Mouse (Mus musculus) skeletal muscle tissue, adult 2 months (tissue): ENCODE measurements around the gene Pvr.

ENCODE experiments used
- DNase-seq: peaks from one replicate; pipeline ENCODE4 v3.0.0-alpha.2; 2012; ENCODE audit warnings: low read depth, low spot score

Gene Pvr

DNA sequence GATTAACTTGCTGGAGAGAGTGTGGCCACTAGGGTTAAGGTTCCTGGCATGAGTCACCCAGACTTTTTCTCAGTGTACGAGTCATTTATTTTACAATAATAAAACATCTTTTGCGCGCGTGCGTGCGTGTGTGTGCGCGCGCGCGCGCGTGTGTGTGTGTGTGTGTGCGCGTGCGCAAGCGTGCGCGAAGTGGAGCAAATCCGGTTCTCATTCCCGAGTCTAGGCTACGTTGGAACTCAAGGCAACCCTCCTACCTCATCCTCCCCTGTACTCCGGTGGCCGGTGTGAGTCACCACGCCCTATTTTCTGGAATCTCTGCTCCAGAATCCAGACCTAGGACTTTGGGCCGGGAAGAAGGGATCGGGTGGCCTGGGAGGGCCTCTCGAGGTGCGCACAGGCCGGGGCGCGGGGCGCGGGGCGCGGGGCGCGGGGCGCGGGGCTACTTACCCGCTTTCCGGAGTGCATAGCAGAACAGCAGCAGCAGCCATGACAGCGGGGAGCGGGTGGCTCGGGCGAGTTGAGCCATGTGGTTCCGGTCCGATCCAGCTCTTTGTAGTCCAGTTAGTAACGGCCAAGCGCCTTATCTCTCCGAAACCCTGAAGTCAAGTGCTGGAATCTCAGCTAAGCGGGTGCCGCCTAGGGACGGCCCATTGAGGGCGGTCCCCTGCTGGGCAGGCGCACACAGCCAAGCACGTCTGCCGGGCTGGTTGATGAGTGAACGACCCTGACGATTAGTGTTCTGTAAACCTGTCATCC, at the start of gene Pvr:
Pvr (minus strand) TSS at position 655 of the 756 bp plus-strand sequence.
- peak; percentile 61 for DNase-seq

GRCm38 (mm10) chr7:19970196-19970595, 49.2 kb upstream of the Pvr start:
- DNase-seq, result no peak

DNA sequence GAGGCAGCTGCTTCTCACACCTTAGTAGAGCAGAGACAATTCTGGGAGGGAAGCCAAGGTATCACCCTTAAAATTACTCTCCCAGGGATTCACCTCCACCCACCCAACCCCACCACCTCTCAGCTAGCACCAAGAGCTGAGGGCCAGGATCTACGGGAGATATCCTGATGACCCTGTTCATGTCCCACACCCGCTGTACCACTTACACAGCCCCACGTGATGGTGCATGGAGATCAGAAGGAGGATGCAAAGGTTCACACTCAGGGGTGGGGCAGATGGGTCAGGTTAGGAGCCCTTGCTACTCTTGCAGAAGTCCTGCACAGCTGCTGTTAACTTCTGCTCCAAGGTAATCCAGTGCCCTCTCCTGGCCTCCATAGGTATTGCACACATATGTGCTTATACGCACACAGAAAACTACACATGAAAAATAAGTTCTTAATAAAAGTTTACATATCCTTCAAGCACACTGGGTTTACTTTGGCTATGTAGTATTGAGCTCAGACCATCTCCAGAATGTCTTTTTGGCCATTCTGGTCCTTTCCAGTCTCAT, 48.7 kb upstream of the Pvr start:
- DNase-seq, result no peak

- DNase-seq, result no peak
These were observed 48.1 kb upstream of the Pvr start for GRCm38 (mm10) chr7:19969106-19969505.

DNA sequence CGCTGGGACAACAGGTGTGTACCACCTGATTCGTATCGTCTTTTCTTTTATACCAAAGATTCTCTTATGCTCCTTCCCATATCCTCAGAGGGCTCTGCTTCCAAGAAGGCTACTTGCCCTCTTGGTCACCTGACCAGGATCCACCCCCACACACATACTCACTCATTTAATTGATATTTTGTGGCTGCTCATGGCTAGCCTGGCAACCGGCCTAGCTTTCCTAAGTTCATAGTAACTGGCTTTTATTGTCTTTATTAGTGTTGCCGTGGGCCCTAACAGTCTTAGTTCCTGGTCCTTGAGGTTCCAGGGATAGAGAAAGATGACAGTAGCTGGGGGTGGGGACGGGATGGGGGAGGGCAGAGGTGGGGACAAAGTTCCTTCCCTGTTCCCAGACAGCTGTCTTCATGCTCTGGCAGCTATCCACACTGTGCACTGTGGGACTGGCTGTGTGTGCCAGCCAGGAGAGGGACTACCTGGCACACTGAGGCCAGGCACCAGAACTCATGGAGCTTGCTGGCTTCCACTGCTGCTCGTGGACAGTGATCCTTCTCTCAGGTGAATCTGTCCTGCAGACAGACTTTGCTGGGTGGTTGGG, 44.1 kb upstream of the Pvr start, which contains the start of gene Ceacam20:
Ceacam20 (plus strand) TSS at position 428 of the 595 bp plus-strand sequence.
- no peak for DNase-seq

GRCm38 (mm10) chr7:19962423-19962822, 41.5 kb upstream of the Pvr start:
- no peak for DNase-seq

GRCm38 (mm10) chr7:19956341-19956781, 35.4 kb upstream of the Pvr start:
- DNase-seq, result peak; percentile 77

DNA sequence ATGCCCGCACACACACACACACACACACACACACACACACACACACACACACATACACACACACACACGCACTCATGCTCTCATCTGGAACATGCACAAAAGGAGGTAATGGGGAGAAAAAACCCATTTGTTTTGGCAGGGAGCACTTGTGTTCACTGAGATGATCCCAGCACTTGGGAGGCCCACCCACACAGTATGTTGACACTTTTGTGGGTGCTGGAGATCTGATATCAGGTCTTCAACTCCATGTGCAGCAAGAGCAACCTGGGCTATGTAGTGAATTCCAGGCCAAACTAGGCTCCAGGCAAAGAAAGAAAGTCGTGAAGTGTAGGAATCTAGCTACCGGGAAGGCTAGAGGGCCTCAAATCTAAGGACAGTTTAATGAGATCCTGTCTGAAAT, 34.9 kb upstream of the Pvr start:
- DNase-seq, result no peak

DNA sequence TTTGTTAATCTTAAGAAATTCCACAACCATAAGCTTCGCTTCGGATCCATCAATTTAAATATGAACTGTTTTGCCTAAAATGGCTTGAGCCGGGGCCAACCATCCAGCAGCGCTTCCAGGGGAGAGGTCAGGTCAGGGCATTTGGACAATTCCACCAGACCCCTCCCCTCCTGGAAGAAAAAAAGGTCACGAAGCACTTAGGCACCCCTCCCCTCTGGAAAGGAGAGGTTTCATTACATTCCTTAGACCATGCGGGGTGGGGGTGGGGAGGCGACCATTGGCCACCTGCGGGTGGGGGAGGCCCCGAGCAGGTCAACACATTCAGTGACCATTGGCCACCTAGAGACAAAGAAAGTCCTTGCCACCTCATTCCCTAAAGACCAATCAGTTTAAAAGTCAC, 32.1 kb upstream of the Pvr start:
- no peak for DNase-seq

DNA sequence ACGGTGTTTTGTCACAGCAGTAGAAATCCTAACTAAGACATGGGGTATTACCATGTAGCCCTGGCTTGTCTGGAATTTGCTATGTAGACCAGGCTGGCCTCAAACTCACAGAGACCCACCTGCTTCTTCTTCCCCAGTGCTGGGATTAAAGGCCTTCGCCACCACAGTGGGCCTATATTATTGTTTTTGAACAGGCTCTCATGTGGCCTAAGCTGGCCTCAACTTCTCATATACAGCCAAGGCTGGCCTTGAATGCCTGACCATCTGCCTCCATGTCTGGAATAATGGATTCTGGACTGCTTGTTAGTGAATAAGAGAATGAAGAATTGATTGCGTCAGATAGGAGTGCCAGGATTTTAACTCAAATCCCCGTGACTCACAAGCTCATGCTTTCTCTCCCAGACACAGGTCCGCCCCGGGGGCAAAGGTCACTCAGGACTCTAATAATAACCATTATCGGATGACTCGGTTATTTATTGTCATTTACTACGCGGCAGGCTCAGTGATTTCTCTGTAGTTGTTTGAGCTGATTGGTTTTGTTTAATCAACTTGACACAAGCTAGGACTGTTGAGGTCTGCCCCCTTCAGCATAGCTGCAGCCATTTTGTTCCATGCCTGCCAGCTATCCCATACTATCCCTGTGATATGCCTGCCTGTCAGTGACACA, 31.5 kb upstream of the Pvr start:
- DNase-seq, result no peak

GRCm38 (mm10) chr7:19950589-19950988, 29.6 kb upstream of the Pvr start, which contains the start of gene Igsf23:
Igsf23 (minus strand) TSS chr7:19950756.
- DNase-seq, result no peak

GRCm38 (mm10) chr7:19949996-19950395, 29.0 kb upstream of the Pvr start:
- DNase-seq, result no peak

DNA sequence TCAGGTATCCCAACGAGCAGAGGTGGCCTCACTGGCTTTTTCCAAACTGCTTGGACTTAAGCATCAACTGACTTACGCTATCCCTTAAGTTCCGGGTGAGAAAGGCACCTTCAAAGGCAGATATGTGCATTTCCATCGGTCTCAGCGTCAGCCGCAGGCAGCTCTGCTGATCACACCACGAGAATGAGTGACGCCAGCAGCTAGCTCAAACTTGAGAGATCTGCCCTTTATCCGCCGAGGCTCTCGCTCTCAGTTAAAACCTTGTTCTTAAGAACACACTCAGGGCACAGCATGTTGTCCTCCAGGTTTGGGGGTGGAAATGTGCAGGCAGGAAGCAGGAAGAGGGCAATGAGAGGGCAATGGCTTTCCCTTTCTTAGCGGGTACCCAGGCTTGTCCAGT, 28.0 kb upstream of the Pvr start:
- no peak for DNase-seq

DNA sequence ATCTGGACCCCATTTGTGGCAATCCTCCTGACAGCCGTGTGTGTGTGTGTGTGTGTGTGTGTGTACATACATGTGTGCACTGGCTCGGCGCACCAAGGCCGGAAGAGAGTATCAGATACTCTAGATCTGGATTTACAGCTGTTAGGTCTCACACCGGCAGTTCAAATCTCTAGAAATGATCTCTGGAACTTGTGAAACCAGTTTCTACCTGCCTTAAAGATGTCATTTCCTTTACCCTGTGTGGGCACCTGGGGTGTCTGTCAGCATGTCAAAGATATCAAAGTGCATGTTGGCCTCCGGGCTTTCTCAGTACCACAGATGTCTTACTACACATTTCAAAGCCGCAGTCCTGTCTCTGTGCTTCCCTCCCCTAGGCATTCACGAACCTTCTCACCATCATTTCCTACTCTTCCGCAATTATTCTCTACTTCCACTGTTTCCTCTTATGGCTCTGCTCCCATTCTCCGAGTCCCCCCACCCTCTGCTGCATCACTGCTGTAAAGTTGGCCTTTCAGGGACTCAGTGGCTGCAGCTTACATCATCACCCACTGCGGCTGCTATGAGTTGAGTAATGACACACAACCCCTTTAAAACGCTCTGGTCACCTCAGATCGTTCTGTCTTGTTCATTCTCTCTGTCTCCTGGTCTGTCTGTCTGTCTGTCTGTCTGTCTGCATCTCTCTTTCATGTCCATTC, 25.0 kb upstream of the Pvr start:
- DNase-seq, result no peak

- no peak for DNase-seq
These were observed 24.2 kb upstream of the Pvr start for GRCm38 (mm10) chr7:19945201-19945600.

DNA sequence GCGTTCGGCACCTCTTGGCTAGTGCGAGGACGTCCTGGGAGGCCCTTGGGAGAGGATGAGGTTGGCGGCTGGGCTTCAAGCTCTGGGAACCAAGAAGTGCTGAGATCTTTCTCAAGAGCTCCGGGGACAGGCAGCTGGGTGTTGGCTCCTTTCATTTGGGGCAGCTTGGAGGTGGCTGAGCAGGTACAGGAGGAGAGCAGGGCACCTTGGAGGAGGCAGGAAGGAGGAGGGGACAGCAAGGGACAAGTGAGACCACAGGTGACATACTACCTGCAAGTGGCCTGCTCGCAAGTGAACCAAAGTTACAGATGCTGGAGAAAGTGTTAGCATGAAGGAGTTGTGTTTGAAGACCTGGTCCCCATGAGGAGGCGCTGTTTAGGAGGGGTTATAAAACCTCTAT, 23.7 kb upstream of the Pvr start:
- no peak for DNase-seq

- DNase-seq, result no peak
These were observed 19.3 kb upstream of the Pvr start for GRCm38 (mm10) chr7:19940256-19940655.

GRCm38 (mm10) chr7:19939555-19940235, 18.7 kb upstream of the Pvr start:
- peak; percentile 77 for DNase-seq

DNA sequence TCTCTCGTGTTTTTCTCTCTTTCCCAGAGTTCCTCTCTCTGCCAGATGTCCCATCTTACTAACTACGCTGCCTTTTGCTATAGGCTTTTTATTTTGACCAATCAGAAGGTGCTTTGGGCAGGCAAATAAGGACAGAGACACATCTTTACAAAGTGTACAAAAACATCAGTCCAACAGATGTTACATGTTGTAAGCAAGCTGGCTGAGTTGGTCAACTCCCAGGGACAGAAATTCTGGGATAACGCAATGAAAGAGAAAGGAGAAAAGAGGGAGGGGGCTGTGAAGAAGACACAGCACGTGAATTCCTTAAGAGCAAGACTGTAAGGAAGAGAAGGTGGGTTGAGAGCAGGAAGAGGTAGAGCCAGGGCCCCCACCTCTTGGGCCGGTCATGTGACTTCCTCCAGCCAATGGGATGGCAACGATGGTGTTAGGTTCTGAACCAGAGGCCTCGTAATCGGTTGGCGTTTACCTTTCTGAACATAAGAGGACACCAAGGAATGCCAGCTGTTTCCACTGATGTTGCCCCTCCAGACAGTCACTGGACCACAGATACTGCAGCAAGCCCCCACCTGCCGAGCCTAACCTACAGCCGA, 16.4 kb upstream of the Pvr start:
- no peak for DNase-seq

- DNase-seq, result no peak
These were observed 15.0 kb upstream of the Pvr start for GRCm38 (mm10) chr7:19935961-19936360.
